ENCODE assay signal across 11 mouse cellular contexts in genomic region chr11:97714784-97715760, GRCm38 (mm10). TPM values are rescaled to one million over a fixed set of nuclear protein-coding genes. Genes with fewer than 3 reads are reported as not detected.
A peak's percentile ranks its signal among the peaks of the same experiment; 100 is the strongest.
DNase-seq lines count a peak whose midpoint lies in the region; ATAC-seq lines count a peak whose summit lies in the region.
"Had no signal": no experiment of that assay in that cellular context is flagged by ENCODE, and none has a peak within 500 bp of the region (broad histone marks: within the 10 kb centered on the region; RNA-seq: fewer than 3 reads in every experiment).

No protein-coding gene starts in this region.

- H3K9ac ChIP-seq in kidney, embryonic 15.5 days: no peak overlapping the region
- H3K9ac ChIP-seq: embryonic facial prominence, embryonic 15.5 days had no signal

- no peak overlapping the region for H3K27ac ChIP-seq in kidney, embryonic 15.5 days
- H3K27ac ChIP-seq: embryonic facial prominence, embryonic 15.5 days; heart, adult 2 months had no signal

- H3K4me1 ChIP-seq in kidney, embryonic 15.5 days: no peaks in the 10 kb centered on the region

- no peak overlapping the region for H3K4me2 ChIP-seq in kidney, embryonic 15.5 days
- H3K4me2 ChIP-seq: embryonic facial prominence, embryonic 15.5 days had no signal

- no peaks in the 10 kb centered on the region for H3K27me3 ChIP-seq in kidney, embryonic 15.5 days
- H3K27me3 ChIP-seq: embryonic facial prominence, embryonic 15.5 days had no signal

- DNase-seq in heart, adult 11 months: peak; percentile 94
- DNase-seq in heart, adult 8-10 months (ENCODE audit: low spot score): no peak
- DNase-seq in right cerebral cortex, postnatal 25 days: peak; percentile 38
- no peak for DNase-seq in right cerebral cortex, adult 18-20 months
- peak; percentile 65 for DNase-seq in telencephalon, adult 2 months (ENCODE audit: low read depth, low spot score)
- DNase-seq in cerebellum, adult 11 months: no peak
- DNase-seq: kidney, adult 18-20 months had no signal

- peak; percentile 54 for ATAC-seq in granulocyte monocyte progenitor cell, adult 5-6 weeks (replicated peaks; ENCODE audit: poor library complexity, severe bottlenecking)
- ATAC-seq in kidney, embryonic 15.5 days (replicated peaks; ENCODE audit: low FRiP score): no peak

- H3K4me3 ChIP-seq in kidney, embryonic 15.5 days (replicated peaks): no peak overlapping the region
- H3K4me3 ChIP-seq: embryonic facial prominence, embryonic 15.5 days; heart, adult 2 months had no signal

- WGBS in kidney, embryonic 15.5 days: 89% methylated on average over 14 of the region's 14 CpGs

- H3K36me3 ChIP-seq in kidney, embryonic 15.5 days: peaks cover 84% of the 10 kb centered on the region

- no peaks in the 10 kb centered on the region for H3K9me3 ChIP-seq in kidney, embryonic 15.5 days (replicated peaks)
- H3K9me3 ChIP-seq: embryonic facial prominence, embryonic 15.5 days had no signal

RNA-seq across cellular contexts. Expression of gene Psmb3, which starts 11.9 kb away (rescaled TPM):
- 100 to 1,000 TPM; 145 to 154 (median 150) TPM for total RNA-seq in heart, adult 8-10 months (2022)
- 181 and 283 TPM in 2 replicates for total RNA-seq in granulocyte monocyte progenitor cell, adult 5-6 weeks (2014; fragmentation: Nextera tagmentation)
- total RNA-seq in granulocyte monocyte progenitor cell, adult 5-6 weeks (2017): 168 and 196 TPM in 2 replicates
- 475 and 488 TPM in 2 replicates for polyA plus RNA-seq in kidney, embryonic 15.5 days (2015; fragmentation: Nextera tagmentation; extraction: Ambion mirVana)

RNA-seq across cellular contexts. Expression of gene Pcgf2, which starts 14.8 kb away (rescaled TPM):
- 1 to 10 TPM; 4.6 to 6.3 (median 5.3) TPM for total RNA-seq in heart, adult 8-10 months (2022)
- 6.3 and 14.3 TPM in 2 replicates for total RNA-seq in granulocyte monocyte progenitor cell, adult 5-6 weeks (2014; fragmentation: Nextera tagmentation)
- total RNA-seq in granulocyte monocyte progenitor cell, adult 5-6 weeks (2017): 1.8 and 2.8 TPM in 2 replicates
- polyA plus RNA-seq in kidney, embryonic 15.5 days (2015; fragmentation: Nextera tagmentation; extraction: Ambion mirVana): 13.2 and 16.6 TPM in 2 replicates

RNA-seq across cellular contexts. Expression of gene Pip4k2b, which starts 29.4 kb away (rescaled TPM):
- 10 to 100 TPM; 21.9 to 26.6 (median 25.6) TPM for total RNA-seq in heart, adult 8-10 months (2022)
- total RNA-seq in granulocyte monocyte progenitor cell, adult 5-6 weeks (2014; fragmentation: Nextera tagmentation): 23.4 and 28.1 TPM in 2 replicates
- total RNA-seq in granulocyte monocyte progenitor cell, adult 5-6 weeks (2017): 16.6 and 20.8 TPM in 2 replicates
- polyA plus RNA-seq in kidney, embryonic 15.5 days (2015; fragmentation: Nextera tagmentation; extraction: Ambion mirVana): 1.8 and 1.9 TPM in 2 replicates

RNA-seq across cellular contexts. Expression of gene Cisd3, which starts 29.4 kb away (rescaled TPM):
- 100 to 1,000 TPM; 133 to 158 (median 141) TPM for total RNA-seq in heart, adult 8-10 months (2022)
- total RNA-seq in granulocyte monocyte progenitor cell, adult 5-6 weeks (2014; fragmentation: Nextera tagmentation): 48.1 and 62.9 TPM in 2 replicates
- 0.82 and 6.5 TPM in 2 replicates for total RNA-seq in granulocyte monocyte progenitor cell, adult 5-6 weeks (2017)
- 41.2 and 42.7 TPM in 2 replicates for polyA plus RNA-seq in kidney, embryonic 15.5 days (2015; fragmentation: Nextera tagmentation; extraction: Ambion mirVana)

RNA-seq across cellular contexts. Expression of gene Cwc25, which starts 51.3 kb away (rescaled TPM):
- 1 to 10 TPM; 6.1 to 7.1 (median 6.3) TPM for total RNA-seq in heart, adult 8-10 months (2022)
- total RNA-seq in granulocyte monocyte progenitor cell, adult 5-6 weeks (2014; fragmentation: Nextera tagmentation): 9.0 and 13.0 TPM in 2 replicates
- 16.3 and 18.9 TPM in 2 replicates for total RNA-seq in granulocyte monocyte progenitor cell, adult 5-6 weeks (2017)
- 19.2 and 19.5 TPM in 2 replicates for polyA plus RNA-seq in kidney, embryonic 15.5 days (2015; fragmentation: Nextera tagmentation; extraction: Ambion mirVana)

Comparison
In these comparisons a context has a peak if more than half of its experiments do, and no peak if none do; other contexts are left out.
1. DNase-seq: peak in heart, adult 11 months (single experiment), right cerebral cortex, postnatal 25 days (single experiment) and telencephalon, adult 2 months (single experiment); none in heart, adult 8-10 months (single experiment), right cerebral cortex, adult 18-20 months (single experiment) and cerebellum, adult 11 months (single experiment).